Mouse (Mus musculus) hindlimb bud, embryonic 11.5 days (tissue): ENCODE measurements at regions not wholly inside any gene's neighbourhood (a gene's known extent, or its start where the extent isn't known, plus 50 kb on each side); places are given as distances from the start of the nearest gene placed in this dataset.

Experiments used
- DNase-seq: peaks from one replicate; pipeline ENCODE4 v3.0.0-alpha.2; 2012; ENCODE audit warnings: low read depth, low spot score; ENCODE audit errors: extremely low spot score

DNA sequence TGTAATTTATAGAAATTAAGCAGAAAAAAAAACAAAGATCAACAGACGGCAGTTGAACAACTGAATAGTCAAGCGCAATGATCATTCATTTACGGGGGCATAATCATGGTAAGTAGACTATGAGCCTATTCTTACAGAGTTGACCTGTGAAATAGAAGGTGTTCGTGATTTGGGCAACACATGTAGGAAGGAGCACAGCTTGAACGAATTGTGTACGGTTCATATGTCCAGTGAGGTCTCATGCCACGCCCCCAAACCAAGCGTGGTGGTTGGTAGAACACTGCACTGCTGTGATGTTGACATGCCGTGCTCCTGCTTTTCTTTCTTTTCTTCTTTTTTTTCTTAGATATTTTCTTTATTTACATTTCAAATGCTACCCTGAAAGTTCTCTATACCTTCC is 563.1 kb downstream of the Etv1 start:
- no peak for DNase-seq

DNA sequence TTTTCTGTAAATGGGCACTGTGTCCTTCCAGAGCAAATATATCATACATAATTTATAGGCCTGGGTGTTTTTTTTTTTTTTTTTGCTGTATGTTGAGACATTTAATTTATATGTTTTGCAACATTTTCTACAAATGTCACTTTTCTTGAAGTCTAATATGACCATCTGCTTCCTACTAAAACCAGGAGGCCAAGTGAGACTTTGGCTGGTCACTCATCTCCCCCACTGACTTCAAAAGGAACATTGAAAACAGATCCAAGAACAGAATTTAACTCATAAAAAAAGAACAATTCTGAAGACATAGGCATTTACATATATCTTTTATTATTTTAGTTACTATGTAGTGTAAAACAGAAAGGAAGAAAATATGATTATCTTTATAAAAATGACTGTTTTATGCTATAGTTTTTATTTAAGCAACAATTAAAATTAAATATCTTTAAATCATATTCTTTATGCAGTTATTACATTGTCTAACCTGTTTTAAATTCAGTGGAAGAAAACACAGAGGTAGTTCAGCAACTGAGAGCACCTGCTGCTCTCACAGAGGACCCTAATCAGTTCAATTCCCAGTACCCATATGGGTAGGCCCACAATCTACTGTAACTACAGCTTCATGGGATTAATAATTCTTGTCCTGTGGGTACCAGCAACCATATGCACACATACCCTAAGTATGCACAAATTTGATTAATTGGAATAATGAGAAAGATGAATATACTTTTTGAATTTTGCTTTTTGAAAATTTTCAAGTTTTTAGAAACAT is 592.5 kb downstream of the Etv1 start:
- no peak for DNase-seq

DNA sequence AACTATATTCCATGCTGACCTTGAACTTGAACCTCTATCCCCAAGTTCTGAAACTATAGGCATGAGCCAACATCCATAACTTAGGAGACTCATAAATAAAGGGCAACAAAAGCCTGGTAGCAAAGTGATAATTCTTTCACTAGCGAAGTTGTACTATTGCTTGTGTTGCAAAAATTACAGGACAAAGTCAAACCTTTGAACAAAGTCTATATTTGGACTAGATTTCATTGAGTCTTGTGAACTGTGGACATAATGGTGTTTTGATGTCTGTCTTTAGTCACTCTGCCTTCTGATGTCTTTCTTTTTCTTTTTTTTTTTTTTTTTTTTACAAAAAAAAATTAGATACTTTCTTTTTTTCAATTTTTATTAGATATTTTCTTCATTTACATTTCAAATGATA is 594.5 kb downstream of the Etv1 start:
- DNase-seq = no peak
